Mouse (Mus musculus) heart, embryonic 10.5 days (tissue): ENCODE data around the gene Cdh5. TPM values are rescaled to one million over a fixed set of nuclear protein-coding genes. Genes with fewer than 3 reads are reported as not detected.

Experiments used
- DNase-seq: peaks from one replicate; pipeline ENCODE4 v3.0.0-alpha.2; 2017; ENCODE audit warnings: low spot score
- H3K27ac ChIP-seq: fragments of 300-500 bp; sonication (generic); 2 replicates; pipeline ENCODE4 v1.5.1; 2016; ENCODE audit warnings: mild to moderate bottlenecking
- H3K27me3 ChIP-seq: fragments of 300-500 bp; sonication (generic); 2 replicates; pipeline ENCODE4 v1.6.1; 2016; ENCODE audit warnings: mild to moderate bottlenecking; ENCODE audit not compliant: poor library complexity, insufficient read depth, severe bottlenecking
- H3K36me3 ChIP-seq: fragments of 300-500 bp; sonication (generic); 2 replicates; pipeline ENCODE4 v1.6.1; 2016; ENCODE audit warnings: mild to moderate bottlenecking, moderate library complexity
- H3K4me1 ChIP-seq: fragments of 300-500 bp; sonication (generic); 2 replicates; pipeline ENCODE4 v1.6.1; 2016; ENCODE audit warnings: mild to moderate bottlenecking
- H3K4me3 ChIP-seq: fragments of 300-500 bp; sonication (generic); 2 replicates; pipeline ENCODE4 v1.5.1; 2016; ENCODE audit warnings: mild to moderate bottlenecking, moderate library complexity
- H3K9me3 ChIP-seq: fragments of 300-500 bp; sonication (generic); 2 replicates; pipeline ENCODE4 v1.6.1; 2016; ENCODE audit warnings: mild to moderate bottlenecking, moderate library complexity
- WGBS: fragments of 180-500 bp; shearing (Covaris S2); methylation state at CpG from one replicate; pipeline ENCODE4 v1.1.7; 2016; 5-methylcytosine and 5-hydroxymethylcytosine counted together
- polyA plus RNA-seq: library from polyadenylated mRNA; unstranded; fragments of >200 nt; fragmentation: Nextera tagmentation; extraction: Ambion mirVana; gene quantifications from 2 replicates; pipeline ENCODE4 v1.2.1, GENCODE M21; 2016

Cdh5 gene
- polyA plus RNA-seq, 1 experiment from 2014 or later = 34.1 TPM

DNA sequence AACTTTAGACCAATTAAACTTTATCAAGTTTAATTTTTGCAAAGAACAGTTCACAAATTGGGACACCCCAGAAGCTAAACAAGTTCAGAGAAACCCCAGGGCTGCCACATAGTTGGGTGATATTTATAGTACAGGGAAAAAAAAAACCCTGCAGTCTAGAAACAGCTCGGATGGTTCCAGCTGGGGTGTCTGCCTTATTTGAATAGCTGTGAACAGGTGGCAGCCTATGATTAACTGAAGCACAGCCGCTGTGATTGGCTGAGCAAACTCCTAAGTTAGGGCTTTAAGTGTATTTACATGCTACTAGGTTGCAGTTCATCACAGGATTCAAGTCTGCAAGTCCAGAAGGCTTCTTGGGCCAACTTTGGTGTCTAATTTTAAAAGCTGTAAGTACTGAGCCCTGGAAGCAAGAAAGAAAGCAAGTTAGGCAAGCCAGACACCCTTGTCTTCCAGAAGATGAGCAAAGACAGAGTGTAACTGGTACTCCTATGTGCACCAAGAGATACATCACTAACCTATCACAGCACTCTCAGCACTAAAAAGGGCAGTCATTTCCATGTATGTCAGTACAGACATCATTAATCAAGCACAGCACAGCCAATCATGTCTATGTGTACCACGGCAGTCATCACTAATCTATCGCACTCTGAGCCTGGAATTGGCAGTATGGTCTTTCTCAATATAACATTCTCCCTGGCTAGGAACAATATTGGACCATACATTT is 25.9 kb downstream of the Cdh5 start:
- H3K27ac ChIP-seq = no peak overlapping the region
- no peaks in the 10 kb centered on the region for H3K9me3 ChIP-seq
- H3K4me1 ChIP-seq = peaks cover 8% of the 10 kb centered on the region; the same call in 1 of the 2 replicates
- H3K36me3 ChIP-seq = peaks cover 4% of the 10 kb centered on the region; the same call in 1 of the 2 replicates
- H3K27me3 ChIP-seq = no peaks in the 10 kb centered on the region
- WGBS = 70% methylated on average over 4 of the region's 4 CpGs
- no peak for DNase-seq
- no peak overlapping the region for H3K4me3 ChIP-seq

- no peak overlapping the region for H3K27ac ChIP-seq
- peaks cover 4% of the 10 kb centered on the region; the same call in 1 of the 2 replicates for H3K36me3 ChIP-seq
- 89% methylated on average over 9 of the region's 9 CpGs for WGBS
- no peak overlapping the region for H3K4me3 ChIP-seq
- H3K27me3 ChIP-seq = no peaks in the 10 kb centered on the region
- H3K4me1 ChIP-seq = peaks cover 8% of the 10 kb centered on the region; the same call in 1 of the 2 replicates
- peak; percentile 66 for DNase-seq
- no peaks in the 10 kb centered on the region for H3K9me3 ChIP-seq
These were observed 29.5 kb downstream of the Cdh5 start for GRCm38 (mm10) chr8:104130916-104131315.

DNA sequence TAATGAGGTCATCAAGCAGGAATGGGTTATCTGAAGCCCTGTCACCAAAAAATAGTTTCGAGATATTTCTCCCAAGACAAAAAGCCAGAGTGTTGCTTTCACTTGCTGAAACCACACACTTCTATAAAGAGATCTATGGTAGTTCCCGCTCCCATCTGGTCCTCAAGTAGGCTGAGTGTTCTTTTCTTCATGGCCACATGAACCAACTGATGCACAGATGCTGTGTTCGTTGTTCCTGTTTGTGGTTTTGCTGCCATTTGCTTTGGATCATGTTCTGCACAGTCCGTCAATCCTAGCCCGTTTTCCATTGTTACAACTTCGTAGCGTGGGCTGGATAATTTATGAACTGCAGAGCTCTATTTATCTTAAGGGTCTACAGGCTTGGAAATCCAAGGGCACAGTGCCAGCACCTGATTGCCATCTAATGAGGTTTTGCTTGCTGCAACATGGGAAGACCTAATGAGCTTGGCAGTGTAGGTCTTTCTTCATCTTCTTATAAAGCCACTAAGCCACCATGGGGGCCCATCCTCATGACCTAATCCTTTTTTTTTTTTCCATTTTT is 30.1 kb downstream of the Cdh5 start:
- Histone ChIP-seq H3K4me3 (no peak overlapping the region), H3K36me3 (peaks cover 4% of the 10 kb centered on the region; the same call in 1 of the 2 replicates), H3K27me3 (no peaks in the 10 kb centered on the region), H3K4me1 (peaks cover 8% of the 10 kb centered on the region; the same call in 1 of the 2 replicates), H3K9me3 (no peaks in the 10 kb centered on the region), H3K27ac (no peak overlapping the region)
- no peak for DNase-seq
- 87% methylated on average over 7 of the region's 7 CpGs for WGBS

GRCm38 (mm10) chr8:104134521-104134920 is 33.1 kb downstream of the Cdh5 start:
- Histone ChIP-seq H3K27me3 (no peaks in the 10 kb centered on the region), H3K36me3 (peaks cover 4% of the 10 kb centered on the region; the same call in 1 of the 2 replicates), H3K4me1 (no peaks in the 10 kb centered on the region), H3K27ac (no peak overlapping the region), H3K9me3 (no peaks in the 10 kb centered on the region), H3K4me3 (no peak overlapping the region)
- DNase-seq = peak; percentile 48
- 83% methylated on average over 8 of the region's 8 CpGs for WGBS

DNA sequence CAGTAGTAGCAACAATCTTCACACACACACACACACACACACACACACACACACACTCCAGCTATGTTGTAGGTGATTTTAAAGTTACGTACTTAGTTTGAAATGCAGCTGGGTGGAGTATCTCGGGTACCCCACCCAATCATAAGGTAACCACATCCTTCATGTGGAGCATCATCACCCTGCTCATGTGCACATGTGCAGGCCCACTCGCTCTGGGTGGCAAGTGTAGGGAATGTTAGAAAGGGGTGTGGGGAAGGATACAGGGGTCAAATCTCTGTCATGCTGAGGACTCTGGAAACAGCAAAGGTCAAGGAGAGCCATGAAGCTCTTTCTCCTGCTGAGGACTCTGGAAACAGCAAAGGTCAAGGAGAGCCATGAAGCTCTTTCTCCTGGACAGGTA is 34.9 kb downstream of the Cdh5 start:
- no peak overlapping the region for H3K27ac ChIP-seq
- no peaks in the 10 kb centered on the region for H3K4me1 ChIP-seq
- H3K36me3 ChIP-seq = no peaks in the 10 kb centered on the region; the same call in 1 of the 2 replicates
- peak; percentile 51 for DNase-seq
- 84% methylated on average over 3 of the region's 3 CpGs for WGBS
- no peak overlapping the region for H3K4me3 ChIP-seq
- H3K27me3 ChIP-seq = no peaks in the 10 kb centered on the region
- no peaks in the 10 kb centered on the region for H3K9me3 ChIP-seq

DNA sequence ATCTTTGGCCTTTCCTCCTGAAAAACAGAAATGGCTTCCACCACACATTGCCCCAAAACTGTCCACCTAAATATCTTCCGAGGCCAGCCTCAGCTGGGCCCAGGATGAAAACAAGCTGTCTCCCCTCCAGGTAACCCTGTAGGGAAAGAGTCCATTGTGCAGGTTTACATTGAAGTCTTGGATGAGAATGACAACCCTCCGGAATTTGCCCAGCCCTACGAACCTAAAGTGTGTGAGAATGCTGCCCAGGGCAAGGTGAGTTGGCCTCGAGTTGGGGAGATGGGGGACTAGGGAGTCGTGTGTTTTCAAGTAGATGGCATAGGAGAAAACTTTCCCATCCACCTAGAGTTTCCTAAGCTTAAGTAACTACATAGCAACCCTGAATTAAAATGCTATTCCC is 36.2 kb downstream of the Cdh5 start:
- no peaks in the 10 kb centered on the region for H3K27me3 ChIP-seq
- peak; percentile 60 for DNase-seq
- H3K4me1 ChIP-seq = no peaks in the 10 kb centered on the region
- no peak overlapping the region for H3K4me3 ChIP-seq
- H3K27ac ChIP-seq = no peak overlapping the region
- H3K9me3 ChIP-seq = no peaks in the 10 kb centered on the region
- H3K36me3 ChIP-seq = peaks cover 4% of the 10 kb centered on the region; the same call in 1 of the 2 replicates
- 80% methylated on average over 5 of the region's 5 CpGs for WGBS

DNA sequence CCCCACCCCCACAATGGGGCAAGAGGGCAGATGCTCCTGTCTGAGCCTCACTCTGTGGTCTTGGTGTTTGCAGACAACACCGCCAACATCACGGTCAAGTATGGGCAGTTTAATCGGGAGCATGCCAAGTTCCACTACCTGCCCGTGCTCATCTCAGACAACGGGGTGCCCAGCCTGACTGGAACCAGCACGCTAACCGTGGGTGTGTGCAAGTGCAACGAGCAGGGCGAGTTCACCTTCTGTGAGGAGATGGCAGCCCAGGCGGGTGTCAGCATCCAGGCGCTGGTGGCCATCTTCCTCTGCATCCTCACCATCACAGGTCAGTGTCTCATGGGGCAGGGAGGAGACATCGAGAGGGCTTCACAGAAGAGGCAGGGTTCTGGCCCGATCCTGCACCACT is 39.2 kb downstream of the Cdh5 start:
- 84% methylated on average over 13 of the region's 13 CpGs for WGBS
- H3K4me1 ChIP-seq = peaks cover 3% of the 10 kb centered on the region; the same call in 1 of the 2 replicates

DNA sequence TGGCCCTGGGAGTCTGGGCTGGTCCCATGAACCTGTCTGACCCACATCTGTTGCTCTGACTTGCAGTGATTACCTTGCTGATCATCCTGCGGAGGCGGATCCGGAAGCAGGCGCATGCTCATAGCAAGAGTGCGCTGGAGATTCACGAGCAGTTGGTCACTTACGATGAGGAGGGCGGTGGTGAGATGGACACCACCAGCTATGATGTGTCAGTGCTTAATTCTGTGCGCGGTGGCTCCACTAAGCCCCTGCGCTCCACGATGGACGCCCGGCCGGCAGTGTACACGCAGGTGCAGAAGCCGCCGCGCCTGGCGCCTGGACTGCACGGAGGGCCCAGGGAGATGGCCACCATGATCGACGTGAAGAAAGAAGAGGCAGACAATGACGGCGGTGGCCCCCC is 41.0 kb downstream of the Cdh5 start:
- H3K4me1 ChIP-seq = peaks cover 3% of the 10 kb centered on the region; the same call in 1 of the 2 replicates
- WGBS = 84% methylated on average over 25 of the region's 25 CpGs
- H3K36me3 ChIP-seq = peaks cover 9% of the 10 kb centered on the region
- peak; percentile 74 for DNase-seq
- no peak overlapping the region for H3K27ac ChIP-seq
- no peaks in the 10 kb centered on the region for H3K9me3 ChIP-seq
- no peaks in the 10 kb centered on the region for H3K27me3 ChIP-seq
- no peak overlapping the region for H3K4me3 ChIP-seq

More for the DNA sequence above, 39.2 kb downstream of the Cdh5 start:
- Histone ChIP-seq H3K9me3 (no peaks in the 10 kb centered on the region), H3K4me3 (no peak overlapping the region), H3K27ac (no peak overlapping the region), H3K27me3 (no peaks in the 10 kb centered on the region), H3K36me3 (peaks cover 9% of the 10 kb centered on the region)
- peak; percentile 76 for DNase-seq

DNA sequence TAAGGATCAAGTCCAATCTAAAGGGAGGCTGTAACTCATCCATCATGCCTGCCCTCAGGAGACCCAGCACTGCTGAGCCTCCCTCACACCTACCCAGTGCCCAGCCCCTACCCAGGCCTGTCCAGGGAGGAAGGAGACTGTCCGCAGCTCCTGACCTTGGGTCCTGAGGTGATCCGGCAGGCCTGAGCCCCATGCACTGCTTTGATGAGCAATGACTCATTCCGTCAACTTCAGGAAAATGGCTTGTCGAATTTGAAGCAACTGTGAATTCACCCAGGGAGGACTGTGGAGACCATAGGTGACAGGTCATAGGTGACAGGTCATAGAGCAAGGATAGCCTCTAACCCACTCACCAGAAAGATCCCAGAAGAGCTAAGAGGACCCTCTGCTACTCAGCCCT is 42.0 kb downstream of the Cdh5 start:
- Histone ChIP-seq H3K27ac (no peak overlapping the region), H3K36me3 (peaks cover 9% of the 10 kb centered on the region), H3K4me3 (no peak overlapping the region), H3K9me3 (no peaks in the 10 kb centered on the region), H3K27me3 (no peaks in the 10 kb centered on the region), H3K4me1 (peaks cover 3% of the 10 kb centered on the region; the same call in 1 of the 2 replicates)
- WGBS = 85% methylated on average over 4 of the region's 4 CpGs
- peak; percentile 54 for DNase-seq

GRCm38 (mm10) chr8:104144434-104145216 is 43.2 kb downstream of the Cdh5 start:
- no peak overlapping the region for H3K4me3 ChIP-seq
- peak; percentile 67 for DNase-seq
- 79% methylated on average over 13 of the region's 13 CpGs for WGBS
- H3K27ac ChIP-seq = no peak overlapping the region
- H3K9me3 ChIP-seq = no peaks in the 10 kb centered on the region
- peaks cover 3% of the 10 kb centered on the region; the same call in 1 of the 2 replicates for H3K4me1 ChIP-seq
- H3K27me3 ChIP-seq = no peaks in the 10 kb centered on the region
- H3K36me3 ChIP-seq = peaks cover 9% of the 10 kb centered on the region

DNA sequence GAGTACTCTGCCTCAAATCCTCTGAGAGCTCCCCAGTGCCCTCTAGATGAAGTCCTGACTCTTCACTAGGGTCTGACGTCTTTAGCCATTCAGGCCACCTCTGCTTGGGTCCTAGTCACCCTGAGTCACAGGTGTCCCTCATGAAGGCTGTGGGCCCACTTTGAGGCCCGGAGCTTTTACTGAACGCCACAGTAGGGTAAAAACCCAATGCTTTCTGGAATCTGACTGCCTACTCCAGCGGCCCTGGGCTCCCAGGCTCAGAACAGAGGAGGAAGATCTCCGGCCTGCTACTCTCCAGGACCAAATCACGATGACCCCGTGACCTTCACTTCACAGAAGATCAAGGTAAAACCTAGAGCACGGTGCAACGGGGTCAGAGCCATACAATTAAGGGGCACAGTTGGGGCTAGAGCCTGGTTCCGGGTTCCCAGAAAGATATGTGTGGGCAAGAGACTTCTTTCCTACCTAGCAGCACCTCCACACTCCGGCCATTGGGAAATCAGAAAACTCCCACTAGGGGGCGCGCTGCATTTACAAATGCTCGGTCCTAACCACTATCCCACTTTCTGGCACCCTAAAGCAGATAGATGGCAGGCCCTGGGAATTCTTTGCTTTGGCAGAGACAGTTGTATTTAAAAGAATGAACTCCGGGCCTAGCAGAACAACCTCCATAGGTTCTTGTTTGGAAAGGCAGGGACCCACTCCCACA is 44.7 kb downstream of the Cdh5 start:
- Histone ChIP-seq H3K27ac (no peak overlapping the region), H3K9me3 (no peaks in the 10 kb centered on the region), H3K36me3 (peaks cover 9% of the 10 kb centered on the region), H3K4me1 (peaks cover 3% of the 10 kb centered on the region; the same call in 1 of the 2 replicates), H3K27me3 (no peaks in the 10 kb centered on the region), H3K4me3 (no peak overlapping the region)
- WGBS = 33% methylated on average over 15 of the region's 15 CpGs
- DNase-seq = peak; percentile 84

DNA sequence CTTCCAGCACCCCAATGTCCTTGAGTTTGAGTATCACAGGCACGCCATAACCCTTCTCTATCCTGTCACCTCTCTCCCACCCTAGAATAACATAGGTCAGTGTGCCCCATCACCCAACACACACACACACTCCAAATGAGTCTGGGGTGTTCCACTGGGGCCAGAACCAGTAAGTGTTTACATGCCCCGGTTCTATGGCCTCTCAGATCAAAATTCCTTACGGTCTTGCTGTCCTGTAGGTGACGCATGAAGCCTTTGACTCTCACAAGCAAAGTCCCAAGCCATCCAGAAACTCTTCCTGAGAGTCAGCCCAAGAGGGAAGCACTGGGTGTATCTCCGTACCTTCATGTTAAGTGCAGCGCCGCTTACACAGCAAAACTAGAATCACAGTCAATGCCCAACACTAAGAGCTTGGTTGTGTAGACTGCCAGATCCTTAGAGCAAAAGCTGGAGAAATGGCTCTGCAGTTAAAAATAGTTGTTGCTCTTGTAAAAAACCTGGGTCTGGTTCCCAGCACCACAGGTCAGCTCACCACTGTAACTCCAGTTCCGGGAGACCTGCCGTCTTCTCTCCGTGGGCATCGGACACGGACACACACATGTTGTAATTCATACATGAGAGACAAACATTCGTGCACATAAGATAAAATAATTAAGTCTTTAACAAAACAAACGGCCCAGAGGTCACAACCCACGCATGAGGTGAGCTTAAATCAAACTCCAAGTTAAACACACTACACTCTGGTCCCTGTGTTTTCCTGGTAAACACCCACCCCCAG is 45.5 kb downstream of the Cdh5 start:
- 89% methylated on average over 15 of the region's 15 CpGs for WGBS
- H3K36me3 ChIP-seq = peaks cover 9% of the 10 kb centered on the region
- no peak overlapping the region for H3K4me3 ChIP-seq
- H3K27ac ChIP-seq = no peak overlapping the region
- H3K4me1 ChIP-seq = peaks cover 3% of the 10 kb centered on the region; the same call in 1 of the 2 replicates
- DNase-seq = peak; percentile 69
- no peaks in the 10 kb centered on the region for H3K9me3 ChIP-seq
- H3K27me3 ChIP-seq = no peaks in the 10 kb centered on the region
